Mouse (Mus musculus) cerebellum, adult 2 months (tissue): Measurements from ENCODE around the gene Dnajc25. TPM values are rescaled to one million over a fixed set of nuclear protein-coding genes. Genes with fewer than 3 reads are reported as not detected.

Experiments used
- DNase-seq, 2 experiments: peaks; one replicate each; pipeline ENCODE4 v3.0.0; 2021
- H3K27ac ChIP-seq: fragments of 200-500 bp; 2 replicates; pipeline ENCODE4 v1.5.1; 2012; ENCODE audit warnings: low read length, control low read depth, inconsistent platforms; ENCODE audit not compliant: insufficient read depth
- H3K27me3 ChIP-seq: fragments of 200-500 bp; 2 replicates; pipeline ENCODE4 v1.6.1; 2012; ENCODE audit warnings: inconsistent platforms, mild to moderate bottlenecking, low read length, moderate library complexity; ENCODE audit not compliant: control insufficient read depth, insufficient read depth
- H3K4me1 ChIP-seq: fragments of 200-500 bp; 2 replicates; pipeline ENCODE4 v1.6.1; 2011; ENCODE audit warnings: low read length; ENCODE audit not compliant: control insufficient read depth, insufficient read depth
- H3K4me3 ChIP-seq: fragments of 200-500 bp; replicated peaks from 2 replicates; pipeline ENCODE3; 2011; ENCODE audit warnings: mild to moderate bottlenecking, low read depth, low read length, control low read depth; ENCODE audit not compliant: insufficient read depth
- CTCF ChIP-seq: fragments of 200-500 bp; IDR thresholded peaks from 2 replicates; pipeline ENCODE4 v1.5.1; 2011; ENCODE audit warnings: low read depth, mild to moderate bottlenecking, control low read depth, low read length, moderate library complexity, borderline replicate concordance; ENCODE audit not compliant: insufficient read depth
- POLR2A ChIP-seq: fragments of 200-500 bp; IDR thresholded peaks from 2 replicates; pipeline ENCODE4 v1.6.1; 2011; ENCODE audit warnings: low read length, control low read depth, borderline replicate concordance; ENCODE audit not compliant: insufficient read depth
- WGBS: fragments of 180-500 bp; shearing (Covaris S2); methylation state at CpG from one replicate; pipeline ENCODE4 v1.1.7; 2018; 5-methylcytosine and 5-hydroxymethylcytosine counted together
- polyA plus RNA-seq: library from polyadenylated mRNA; depleted of rRNA; stranded (reverse); fragments of >200 nt; gene quantifications from 2 replicates; pipeline ENCODE4 v1.2.3, GENCODE M21; 2012

Dnajc25 gene
- polyA plus RNA-seq, 1 experiment: 3.7 TPM

DNA sequence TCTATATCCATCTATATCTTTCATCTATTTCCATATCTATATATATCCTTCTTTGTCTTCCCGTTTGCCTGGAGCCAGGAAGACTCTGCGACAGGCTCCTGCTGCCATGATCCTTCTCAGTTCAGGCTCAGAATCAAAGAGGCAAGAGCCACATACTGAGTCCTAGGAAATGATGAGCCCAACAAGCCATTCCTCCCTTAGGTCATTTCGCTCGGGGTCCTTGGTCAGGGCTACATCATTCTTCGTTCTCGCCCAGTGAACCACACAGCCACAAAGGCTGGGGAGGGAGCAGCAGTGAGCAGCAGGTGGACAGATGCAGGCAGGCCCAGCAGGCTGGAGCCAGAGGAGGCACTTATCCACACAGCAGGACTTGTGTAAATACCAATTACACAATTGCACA lies 13.4 kb upstream of the Dnajc25 start:
- WGBS: 71% methylated on average over 6 of the region's 6 CpGs
- H3K27me3 ChIP-seq: no peaks in the 10 kb centered on the region

DNA sequence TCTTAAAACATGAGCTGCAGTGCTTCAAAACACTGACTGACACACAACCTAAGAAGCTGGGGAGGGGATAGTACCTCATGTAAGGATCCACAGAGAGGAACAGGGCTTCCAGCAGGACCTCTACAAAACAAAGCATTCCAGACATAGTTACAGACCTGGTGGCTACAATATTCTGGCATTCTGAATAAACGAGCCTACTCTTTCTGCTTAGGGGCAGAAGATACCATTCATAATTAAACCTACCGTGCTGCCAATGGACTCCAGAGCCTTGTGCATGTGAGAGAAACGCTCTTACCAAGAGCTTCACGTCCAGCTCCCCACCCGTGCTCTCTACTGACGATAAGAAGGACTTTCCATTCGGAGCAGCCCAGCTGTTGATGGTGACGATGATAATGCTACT lies 12.1 kb upstream of the Dnajc25 start:
- H3K27ac ChIP-seq: no peak overlapping the region
- H3K4me1 ChIP-seq: no peaks in the 10 kb centered on the region
- no peak overlapping the region for H3K4me3 ChIP-seq
- 88% methylated on average over 8 of the region's 8 CpGs for WGBS
- TF ChIP-seq POLR2A (no peak), CTCF (no peak)
- DNase-seq: no peak
- H3K27me3 ChIP-seq: no peaks in the 10 kb centered on the region; the same call in none of the 2 replicates

More for the DNA sequence above, 13.4 kb upstream of the Dnajc25 start:
- H3K4me3 ChIP-seq: no peak overlapping the region
- DNase-seq: no peak
- no peaks in the 10 kb centered on the region for H3K4me1 ChIP-seq
- TF ChIP-seq POLR2A: no peak
- no peak for TF ChIP-seq CTCF
- H3K27ac ChIP-seq: no peak overlapping the region

DNA sequence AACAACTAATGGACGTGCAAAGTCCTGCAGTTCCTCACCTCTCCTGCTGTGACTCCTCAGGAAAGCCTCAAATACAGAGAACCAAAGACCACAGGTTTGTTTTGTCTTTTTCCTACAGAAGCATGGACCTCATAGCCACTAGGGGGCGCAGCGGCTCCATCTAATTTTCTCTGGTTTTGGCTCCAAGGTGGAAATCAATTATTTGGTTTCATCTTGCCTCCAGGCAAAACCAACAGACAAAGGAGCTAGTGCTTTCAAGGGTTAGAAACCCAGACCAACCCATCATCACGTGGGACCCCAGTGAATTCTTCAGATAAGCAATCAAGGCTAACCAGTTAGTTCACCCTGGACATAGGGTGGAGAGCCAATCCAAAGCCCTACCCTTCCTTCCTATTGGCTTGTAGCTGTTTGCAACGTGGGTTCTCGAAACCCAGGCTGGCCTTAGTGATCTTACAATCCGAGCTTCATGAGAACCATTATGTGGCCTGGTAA lies 9.7 kb upstream of the Dnajc25 start:
- TF ChIP-seq POLR2A (no peak), CTCF (peak; percentile 62)
- H3K4me3 ChIP-seq: no peak overlapping the region
- no peaks in the 10 kb centered on the region; the same call in 1 of the 2 replicates for H3K4me1 ChIP-seq
- H3K27ac ChIP-seq: no peak overlapping the region
- WGBS: 16% methylated on average over 7 of the region's 7 CpGs
- H3K27me3 ChIP-seq: no peaks in the 10 kb centered on the region; the same call in none of the 2 replicates
- peak; percentile 50 to 72 for DNase-seq

DNA sequence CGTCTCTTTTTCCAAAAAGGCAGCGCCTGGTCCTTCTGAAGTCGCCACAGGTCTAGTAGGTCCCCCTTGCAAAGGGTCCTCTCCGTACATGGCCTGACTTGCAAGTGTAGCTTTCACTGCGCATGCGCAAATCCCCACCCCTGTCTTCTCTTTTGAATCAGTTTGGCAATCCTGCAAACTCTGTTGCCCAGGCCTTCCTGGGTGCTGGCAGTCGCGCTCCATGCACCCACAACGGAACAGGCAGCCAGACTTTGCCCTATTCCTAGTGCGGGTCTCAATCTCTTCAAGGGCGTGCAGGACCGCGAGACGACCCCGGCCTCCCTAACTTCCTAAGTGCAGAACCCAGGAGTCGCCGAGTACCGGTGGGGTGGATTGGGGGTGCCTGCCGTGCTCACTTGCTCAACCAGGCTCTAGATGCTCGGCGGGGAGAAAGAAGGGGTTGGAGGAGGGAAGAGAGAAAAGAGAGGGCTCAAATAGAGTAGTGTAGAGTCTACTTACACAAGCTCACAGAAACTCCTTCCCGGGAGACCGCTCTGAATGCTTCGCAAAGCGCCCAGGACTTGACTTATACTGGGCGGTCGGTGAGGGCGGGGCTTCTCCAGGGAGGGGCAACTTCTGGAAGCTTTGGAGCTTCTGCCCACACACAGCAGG lies 8.2 kb upstream of the Dnajc25 start, which contains the start of gene Ptgr1:
TSS of gene Ptgr1 (minus strand) at position 580 of the 651 bp plus-strand sequence.
- no peaks in the 10 kb centered on the region; the same call in 1 of the 2 replicates for H3K4me1 ChIP-seq
- WGBS: 1% methylated on average over 28 of the region's 28 CpGs
- peak; percentile 70 to 74 for DNase-seq
- no peak for TF ChIP-seq POLR2A
- no peak for TF ChIP-seq CTCF
- peak within 1 kb of the TSS; percentile 42 for H3K4me3 ChIP-seq
- H3K27ac ChIP-seq: no peak within 1 kb of the TSS
- H3K27me3 ChIP-seq: no peaks in the 10 kb centered on the region; the same call in none of the 2 replicates

DNA sequence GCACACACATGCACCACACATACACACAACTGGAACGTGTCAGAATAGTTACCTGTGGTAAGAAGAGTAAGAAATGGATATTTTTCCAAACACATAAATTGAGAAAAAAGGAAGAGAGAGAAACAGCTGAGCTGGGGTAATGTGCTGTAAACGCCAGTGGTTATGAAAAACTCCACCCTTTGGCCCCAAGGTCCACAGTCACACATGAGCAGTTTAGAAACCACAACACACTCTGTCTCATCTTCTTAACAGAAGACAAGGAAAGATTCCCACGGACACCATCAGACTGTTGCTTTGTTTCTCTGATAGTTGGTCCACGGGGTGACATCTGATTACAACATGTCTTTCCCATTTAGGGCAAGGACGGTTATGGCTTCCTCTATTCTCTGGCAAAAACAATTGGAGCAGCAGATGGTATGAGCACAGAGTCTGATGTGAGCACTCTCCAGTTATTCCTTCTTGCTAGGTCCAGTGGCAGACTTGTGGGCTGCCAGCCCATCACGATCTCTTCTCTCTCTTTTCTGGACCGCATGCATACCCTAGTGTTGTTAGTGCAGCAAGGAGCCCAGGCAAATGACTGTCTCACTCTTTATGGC lies 5.5 kb upstream of the Dnajc25 start:
- TF ChIP-seq CTCF (no peak), POLR2A (no peak)
- H3K4me3 ChIP-seq: no peak overlapping the region
- H3K4me1 ChIP-seq: no peaks in the 10 kb centered on the region; the same call in 1 of the 2 replicates
- DNase-seq: no peak
- no peak overlapping the region for H3K27ac ChIP-seq
- 35% methylated on average over 7 of the region's 7 CpGs for WGBS
- H3K27me3 ChIP-seq: no peaks in the 10 kb centered on the region; the same call in none of the 2 replicates

DNA sequence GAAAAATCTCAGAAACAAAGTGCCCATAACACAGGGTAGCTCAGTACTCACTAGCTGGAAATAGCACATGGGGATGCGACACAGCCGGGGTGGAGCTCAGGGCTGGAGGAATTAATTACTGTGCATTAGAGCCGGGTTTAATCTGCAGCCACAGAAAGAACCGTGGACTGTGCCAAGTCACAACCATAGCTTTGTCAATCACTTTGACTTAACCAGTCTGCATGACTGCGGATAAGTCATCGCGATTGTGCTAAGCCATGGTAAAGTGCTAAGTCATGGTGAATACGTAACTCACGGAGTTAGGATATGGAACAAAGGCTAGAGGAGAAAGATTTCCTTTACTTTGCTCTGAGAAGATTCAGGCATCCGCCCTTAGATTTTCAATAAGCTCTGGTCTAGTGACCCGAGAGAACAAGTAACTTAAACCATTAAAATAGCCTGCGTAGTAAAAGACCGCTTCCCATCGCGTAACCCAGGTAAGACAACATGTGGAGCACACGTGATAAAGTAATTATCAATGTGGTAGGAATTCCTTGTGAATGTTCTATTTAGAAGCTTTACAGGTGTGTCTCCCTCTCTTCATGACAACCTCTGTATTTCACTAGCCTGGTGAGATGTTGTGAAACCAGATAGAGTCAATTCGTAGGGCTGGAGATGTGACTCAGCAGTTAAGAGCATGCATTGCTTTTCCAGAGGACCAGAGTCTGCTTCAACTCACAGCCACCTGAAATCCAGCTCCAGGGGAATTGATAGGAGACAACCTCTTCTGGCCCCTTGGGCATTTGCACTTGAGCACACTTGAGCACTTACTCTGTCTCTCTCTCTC lies 4.0 kb upstream of the Dnajc25 start:
- no peaks in the 10 kb centered on the region; the same call in 1 of the 2 replicates for H3K4me1 ChIP-seq
- 81% methylated on average over 17 of the region's 17 CpGs for WGBS
- TF ChIP-seq CTCF (no peak), POLR2A (no peak)
- no peak overlapping the region for H3K27ac ChIP-seq
- H3K27me3 ChIP-seq: no peaks in the 10 kb centered on the region; the same call in none of the 2 replicates
- no peak overlapping the region for H3K4me3 ChIP-seq
- no peak for DNase-seq

DNA sequence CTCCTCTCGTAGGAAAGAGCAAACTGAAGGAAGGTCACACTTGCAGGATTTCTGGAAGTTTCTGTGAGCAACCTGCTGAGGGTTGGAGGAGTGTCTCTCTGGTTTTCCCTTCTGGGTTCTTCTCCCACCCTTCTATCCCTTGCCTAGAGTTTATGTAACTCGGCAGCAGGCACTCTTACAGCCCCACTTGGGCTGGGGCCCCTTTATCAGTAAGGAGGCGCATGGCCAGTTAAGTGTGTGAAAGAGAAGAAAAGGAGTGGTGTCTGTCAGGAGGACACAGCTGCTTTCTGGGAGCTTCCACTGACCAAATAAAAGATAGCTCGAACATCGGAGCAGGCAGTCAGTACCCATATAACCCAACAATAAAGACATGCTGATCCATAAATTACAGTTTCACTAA lies 2.7 kb upstream of the Dnajc25 start:
- DNase-seq: no peak
- TF ChIP-seq CTCF: no peak
- TF ChIP-seq POLR2A: no peak
- Histone ChIP-seq H3K27ac (no peak overlapping the region), H3K4me3 (no peak overlapping the region), H3K27me3 (no peaks in the 10 kb centered on the region; the same call in 1 of the 2 replicates), H3K4me1 (no peaks in the 10 kb centered on the region; the same call in 1 of the 2 replicates)
- WGBS: 81% methylated on average over 5 of the region's 5 CpGs
